Mouse (Mus musculus) lung, postnatal 0 days (tissue): Measurements from ENCODE around the gene Tab1.

ENCODE experiments used
- CTCF ChIP-seq: IDR thresholded peaks from 2 replicates; pipeline ENCODE4 v1.5.1; 2016; ENCODE audit warnings: antibody characterized with exemption, mild to moderate bottlenecking
- EP300 ChIP-seq: IDR thresholded peaks from 2 replicates; pipeline ENCODE4 v1.6.1; 2016; ENCODE audit warnings: antibody characterized with exemption, mild to moderate bottlenecking, control low read depth

DNA sequence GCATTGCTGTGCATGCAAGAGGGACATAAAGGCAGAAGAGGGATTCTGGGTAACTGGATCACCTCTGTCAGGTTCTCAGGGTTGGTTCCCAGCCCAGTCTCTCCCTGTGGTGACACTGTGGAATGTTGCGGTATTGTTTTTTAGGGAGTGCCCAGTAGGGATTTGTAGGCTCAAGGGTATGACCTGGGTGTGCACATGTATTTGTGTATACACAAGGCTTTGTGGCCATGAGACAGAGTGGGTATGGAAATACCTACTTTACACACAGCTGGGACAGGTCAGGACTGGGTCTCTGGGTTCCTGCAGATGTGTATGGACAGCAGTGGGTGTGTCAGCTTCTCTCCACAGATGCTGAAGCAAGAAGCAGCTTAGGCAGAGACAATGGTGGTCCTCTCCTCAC, 36.6 kb downstream of the Tab1 start:
- TF ChIP-seq CTCF (no peak), EP300 (no peak)
